Comparison of ENCODE assay signal across 21 mouse cellular contexts in the genomic region with DNA sequence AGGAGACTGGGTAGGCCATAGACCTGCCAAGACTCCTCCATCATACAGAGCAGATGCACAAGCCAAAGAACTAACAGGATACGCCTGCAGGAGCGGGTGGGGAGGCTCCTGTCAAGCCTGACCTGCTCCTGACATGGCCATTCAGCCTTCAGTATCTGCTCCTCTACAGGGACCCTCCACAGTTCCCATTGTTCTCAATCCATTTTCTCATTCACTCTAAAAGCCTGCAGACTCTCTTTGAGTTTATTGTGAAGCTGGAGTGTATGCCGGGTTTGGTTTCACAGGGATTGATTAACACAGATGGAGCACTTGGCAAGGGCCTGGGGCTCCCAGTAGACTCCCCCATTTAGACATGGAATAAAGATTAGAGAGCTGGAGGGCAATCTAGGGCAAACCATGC. TPM values are rescaled to one million over a fixed set of nuclear protein-coding genes. Genes with fewer than 3 reads are reported as not detected.
DNase-seq lines count a peak whose midpoint lies in the region; ATAC-seq lines count a peak whose summit lies in the region.
"Had no signal": no experiment of that assay in that cellular context is flagged by ENCODE, and none has a peak within 500 bp of the region (broad histone marks: within the 10 kb centered on the region; RNA-seq: fewer than 3 reads in every experiment).

No protein-coding gene starts in this region.

- DNase-seq in NIH3T3 (ENCODE audit: low read depth) (peak; percentile 15), liver (no peak)
- peak; percentile 58 for DNase-seq in embryonic facial prominence, embryonic 14.5 days (ENCODE audit: low spot score)
- DNase-seq in hindbrain, embryonic 10.5 days (ENCODE audit: low spot score) = peak; percentile 33
- no peak for DNase-seq in midbrain, embryonic 11.5 days (ENCODE audit: low spot score, missing footprints)
- DNase-seq in heart, adult 8-10 months (ENCODE audit: low spot score) = no peak
- DNase-seq: adrenal gland, postnatal 36 days; gastrocnemius, postnatal 14 days; heart, postnatal 4 days; kidney, adult 18-20 months; kidney, postnatal 4 days had no signal

- ATAC-seq in embryonic facial prominence, embryonic 14.5 days (ENCODE audit: low read depth) = peak; percentile 47
- ATAC-seq in midbrain, embryonic 11.5 days (ENCODE audit: low FRiP score) = peak; percentile 46; the same call in 1 of the 2 replicates
- no peak for ATAC-seq in kidney, embryonic 15.5 days (replicated peaks; ENCODE audit: low FRiP score)
- ATAC-seq in frontal cortex, adult (ENCODE audit: low TSS enrichment) = no peak
- ATAC-seq: liver, embryonic 12.5 days had no signal

- peaks cover 22% of the 10 kb centered on the region; the same call in 1 of the 2 replicates for H3K4me1 ChIP-seq in embryonic facial prominence, embryonic 14.5 days (ENCODE audit: control insufficient read depth, insufficient read depth, low read length)
- peaks cover 45% of the 10 kb centered on the region for H3K4me1 ChIP-seq in hindbrain, embryonic 10.5 days (replicated peaks)
- H3K4me1 ChIP-seq in midbrain, embryonic 11.5 days (ENCODE audit: control insufficient read depth, insufficient read depth, low read length) = peaks cover 14% of the 10 kb centered on the region
- peaks cover 30% of the 10 kb centered on the region for H3K4me1 ChIP-seq in kidney, embryonic 15.5 days
- H3K4me1 ChIP-seq: liver, embryonic 12.5 days had no signal

- H3K9me3 ChIP-seq in embryonic facial prominence, embryonic 14.5 days (ENCODE audit: control insufficient read depth, low read length) = no peaks in the 10 kb centered on the region
- no peaks in the 10 kb centered on the region for H3K9me3 ChIP-seq in hindbrain, embryonic 10.5 days
- H3K9me3 ChIP-seq in midbrain, embryonic 11.5 days (ENCODE audit: control insufficient read depth, low read length) = no peaks in the 10 kb centered on the region
- no peaks in the 10 kb centered on the region for H3K9me3 ChIP-seq in kidney, embryonic 15.5 days (replicated peaks)
- H3K9me3 ChIP-seq: embryonic facial prominence, embryonic 12.5 days; heart, embryonic 12.5 days; liver, embryonic 12.5 days; lung, embryonic 15.5 days; stomach, embryonic 15.5 days had no signal

- WGBS in embryonic facial prominence, embryonic 14.5 days = 32% methylated on average over 3 of the region's 3 CpGs
- WGBS in hindbrain, embryonic 10.5 days = 20% methylated on average over 3 of the region's 3 CpGs
- 27% methylated on average over 3 of the region's 3 CpGs for WGBS in midbrain, embryonic 11.5 days
- 54% methylated on average over 3 of the region's 3 CpGs for WGBS in kidney, embryonic 15.5 days

- H3K27me3 ChIP-seq in embryonic facial prominence, embryonic 14.5 days (replicated peaks; ENCODE audit: control insufficient read depth, insufficient read depth, low read length) = no peaks in the 10 kb centered on the region
- peaks cover 25% of the 10 kb centered on the region for H3K27me3 ChIP-seq in hindbrain, embryonic 10.5 days (ENCODE audit: insufficient read depth, poor library complexity, severe bottlenecking)
- no peaks in the 10 kb centered on the region for H3K27me3 ChIP-seq in midbrain, embryonic 11.5 days (ENCODE audit: control insufficient read depth, insufficient read depth, low read length)
- 0 out of 2 replicates have a peak, but pooled peaks cover 6% of the 10 kb centered on the region for H3K27me3 ChIP-seq in kidney, embryonic 15.5 days
- H3K27me3 ChIP-seq: lung, embryonic 15.5 days; stomach, embryonic 15.5 days had no signal

- H3K4me3 ChIP-seq in embryonic facial prominence, embryonic 14.5 days (ENCODE audit: low read depth, low read length) = no peak overlapping the region
- no peak overlapping the region for H3K4me3 ChIP-seq in hindbrain, embryonic 10.5 days
- H3K4me3 ChIP-seq in midbrain, embryonic 11.5 days (ENCODE audit: low read depth, low read length) = no peak overlapping the region
- H3K4me3 ChIP-seq in kidney, embryonic 15.5 days (replicated peaks) = no peak overlapping the region
- H3K4me3 ChIP-seq: embryonic facial prominence, embryonic 12.5 days; heart, embryonic 12.5 days; liver, embryonic 12.5 days; lung, embryonic 15.5 days; myocyte; stomach, embryonic 15.5 days had no signal

- no peak overlapping the region for H3K9ac ChIP-seq in embryonic facial prominence, embryonic 14.5 days (ENCODE audit: low read depth, low read length)
- H3K9ac ChIP-seq in midbrain, embryonic 11.5 days (ENCODE audit: low read length) = no peak overlapping the region
- no peak overlapping the region for H3K9ac ChIP-seq in kidney, embryonic 15.5 days
- H3K9ac ChIP-seq: embryonic facial prominence, embryonic 12.5 days; heart, embryonic 12.5 days; liver, embryonic 12.5 days; lung, embryonic 15.5 days; stomach, embryonic 15.5 days had no signal

- H3K27ac ChIP-seq in embryonic facial prominence, embryonic 14.5 days (replicated peaks; ENCODE audit: low read depth, low read length) = no peak overlapping the region
- H3K27ac ChIP-seq in hindbrain, embryonic 10.5 days = peak overlapping the region; percentile 64; the same call in 1 of the 2 replicates
- H3K27ac ChIP-seq in midbrain, embryonic 11.5 days (ENCODE audit: low read depth, low read length) = no peak overlapping the region
- no peak overlapping the region for H3K27ac ChIP-seq in kidney, embryonic 15.5 days
- H3K27ac ChIP-seq: liver, embryonic 12.5 days; lung, embryonic 15.5 days; stomach, embryonic 15.5 days had no signal

- peaks cover 4% of the 10 kb centered on the region for H3K36me3 ChIP-seq in embryonic facial prominence, embryonic 14.5 days (ENCODE audit: control insufficient read depth, insufficient read depth, low read length)
- H3K36me3 ChIP-seq in hindbrain, embryonic 10.5 days = peaks cover 5% of the 10 kb centered on the region
- peaks cover 3% of the 10 kb centered on the region for H3K36me3 ChIP-seq in midbrain, embryonic 11.5 days (ENCODE audit: control insufficient read depth, insufficient read depth, low read length)
- H3K36me3 ChIP-seq in kidney, embryonic 15.5 days = peaks cover 4% of the 10 kb centered on the region; the same call in 1 of the 2 replicates
- H3K36me3 ChIP-seq: lung, embryonic 15.5 days; stomach, embryonic 15.5 days had no signal

- no peak overlapping the region for H3K4me2 ChIP-seq in embryonic facial prominence, embryonic 14.5 days (ENCODE audit: low read depth, low read length)
- H3K4me2 ChIP-seq in midbrain, embryonic 11.5 days = no peak overlapping the region
- H3K4me2 ChIP-seq in kidney, embryonic 15.5 days = no peak overlapping the region
- H3K4me2 ChIP-seq: embryonic facial prominence, embryonic 12.5 days; heart, embryonic 12.5 days; liver, embryonic 12.5 days; lung, embryonic 15.5 days; stomach, embryonic 15.5 days had no signal

RNA-seq across cellular contexts. Expression of gene Pitpnm3, which starts 12.3 kb away (rescaled TPM):
- 0.89 and 0.96 TPM in 2 replicates for polyA plus RNA-seq in embryonic facial prominence, embryonic 14.5 days (2014; fragmentation: Nextera tagmentation; extraction: Ambion mirVana)
- 0.20 and 0.31 TPM in 2 replicates for polyA plus RNA-seq in hindbrain, embryonic 10.5 days (2016; fragmentation: Nextera tagmentation; extraction: Ambion mirVana)
- 0.56 and 0.99 TPM in 2 replicates for polyA plus RNA-seq in midbrain, embryonic 11.5 days (2014; fragmentation: Nextera tagmentation; extraction: Ambion mirVana)
- 0.05 and 0.13 TPM in 2 replicates for polyA plus RNA-seq in kidney, embryonic 15.5 days (2015; fragmentation: Nextera tagmentation; extraction: Ambion mirVana)
- 1 to 10 TPM; 1.1 to 2.1 (median 1.9) TPM for total RNA-seq in heart, adult 8-10 months (2022)
- total RNA-seq: megakaryocyte progenitor cell, adult 5-6 weeks; MEL had no signal

RNA-seq across cellular contexts. Expression of gene Gm43951, which starts 58.7 kb away (rescaled TPM):
- 0.13 and 0.15 TPM in 2 replicates for polyA plus RNA-seq in embryonic facial prominence, embryonic 14.5 days (2014; fragmentation: Nextera tagmentation; extraction: Ambion mirVana)
- 0.22 and 0.44 TPM in 2 replicates for polyA plus RNA-seq in hindbrain, embryonic 10.5 days (2016; fragmentation: Nextera tagmentation; extraction: Ambion mirVana)
- polyA plus RNA-seq in midbrain, embryonic 11.5 days (2014; fragmentation: Nextera tagmentation; extraction: Ambion mirVana) = 0.06 and 0.12 TPM in 2 replicates
- polyA plus RNA-seq in kidney, embryonic 15.5 days (2015; fragmentation: Nextera tagmentation; extraction: Ambion mirVana) = 0.22 and 0.29 TPM in 2 replicates
- under 1 TPM; 0.11 to 0.53 (median 0.24) TPM for total RNA-seq in heart, adult 8-10 months (2022)

RNA-seq across cellular contexts. Expression of gene 4933427D14Rik, which starts 59.3 kb away (rescaled TPM):
- 9.0 and 11.8 TPM in 2 replicates for polyA plus RNA-seq in embryonic facial prominence, embryonic 14.5 days (2014; fragmentation: Nextera tagmentation; extraction: Ambion mirVana)
- polyA plus RNA-seq in hindbrain, embryonic 10.5 days (2016; fragmentation: Nextera tagmentation; extraction: Ambion mirVana) = 15.5 and 18.9 TPM in 2 replicates
- polyA plus RNA-seq in midbrain, embryonic 11.5 days (2014; fragmentation: Nextera tagmentation; extraction: Ambion mirVana) = 19.5 and 20.2 TPM in 2 replicates
- polyA plus RNA-seq in kidney, embryonic 15.5 days (2015; fragmentation: Nextera tagmentation; extraction: Ambion mirVana) = 13.5 and 16.4 TPM in 2 replicates
- total RNA-seq in heart, adult 8-10 months (2022) = 1 to 10 TPM; 2.5 to 3.9 (median 2.9) TPM

RNA-seq across cellular contexts. Expression of gene Txndc17, which starts 59.4 kb away (rescaled TPM):
- 197 and 203 TPM in 2 replicates for polyA plus RNA-seq in embryonic facial prominence, embryonic 14.5 days (2014; fragmentation: Nextera tagmentation; extraction: Ambion mirVana)
- polyA plus RNA-seq in hindbrain, embryonic 10.5 days (2016; fragmentation: Nextera tagmentation; extraction: Ambion mirVana) = 177 and 182 TPM in 2 replicates
- 163 and 168 TPM in 2 replicates for polyA plus RNA-seq in midbrain, embryonic 11.5 days (2014; fragmentation: Nextera tagmentation; extraction: Ambion mirVana)
- polyA plus RNA-seq in kidney, embryonic 15.5 days (2015; fragmentation: Nextera tagmentation; extraction: Ambion mirVana) = 200 and 216 TPM in 2 replicates
- total RNA-seq in heart, adult 8-10 months (2022) = 10 to 100 TPM; 33.8 to 49.9 (median 41.5) TPM

Comparison
In these comparisons a context has a peak if more than half of its experiments do, and no peak if none do; other contexts are left out.
1. DNase-seq: peak in NIH3T3 (single experiment), embryonic facial prominence, embryonic 14.5 days (single experiment) and hindbrain, embryonic 10.5 days (single experiment); none in midbrain, embryonic 11.5 days (single experiment), liver (single experiment) and heart, adult 8-10 months (single experiment).
2. ATAC-seq: peak in embryonic facial prominence, embryonic 14.5 days (single experiment) and midbrain, embryonic 11.5 days (single experiment); none in kidney, embryonic 15.5 days (single experiment) and frontal cortex, adult (single experiment).